Mouse (Mus musculus) neural tube, embryonic 11.5 days (tissue): ENCODE measurements around the gene Spint1. TPM values are rescaled to one million over a fixed set of nuclear protein-coding genes. Genes with fewer than 3 reads are reported as not detected.
A peak's percentile ranks its signal among the peaks of the same experiment; 100 is the strongest.

Experiments
- ATAC-seq: fragments of 200-750 bp; cut with Nextera tagmentation; 2 replicates; pipeline ENCODE4 v1.8.0; 2017; ENCODE audit warnings: moderate number of reproducible peaks, mild to moderate bottlenecking, moderate TSS enrichment, moderate library complexity; ENCODE audit not compliant: insufficient read depth, low FRiP score, low TSS enrichment
- DNase-seq: peaks from one replicate; pipeline ENCODE4 v3.0.0-alpha.2; 2015; ENCODE audit warnings: low spot score
- H3K27ac ChIP-seq: fragments of 300-500 bp; sonication (generic); 2 replicates; pipeline ENCODE4 v1.5.1; 2014; ENCODE audit warnings: low read depth, mild to moderate bottlenecking, low read length
- H3K27me3 ChIP-seq: fragments of 300-500 bp; sonication (generic); 2 replicates; pipeline ENCODE4 v1.6.1; 2014; ENCODE audit warnings: mild to moderate bottlenecking, low read length, mixed read lengths; ENCODE audit not compliant: control insufficient read depth, insufficient read depth
- H3K36me3 ChIP-seq: fragments of 300-500 bp; sonication (generic); 2 replicates; pipeline ENCODE4 v1.6.1; 2014; ENCODE audit warnings: mild to moderate bottlenecking, low read length, moderate library complexity, mixed read lengths; ENCODE audit not compliant: control insufficient read depth, insufficient read depth
- H3K4me1 ChIP-seq: fragments of 300-500 bp; sonication (generic); 2 replicates; pipeline ENCODE4 v1.6.1; 2014; ENCODE audit warnings: low read length, mixed read lengths; ENCODE audit not compliant: control insufficient read depth, insufficient read depth
- H3K4me2 ChIP-seq: fragments of 300-500 bp; sonication (generic); 2 replicates; pipeline ENCODE4 v1.6.1; 2014; ENCODE audit warnings: low read depth, mild to moderate bottlenecking, moderate library complexity
- H3K4me3 ChIP-seq: fragments of 300-500 bp; sonication (generic); 2 replicates; pipeline ENCODE4 v1.5.1; 2014; ENCODE audit warnings: low read depth, low read length
- H3K9ac ChIP-seq: fragments of 300-500 bp; sonication (generic); 2 replicates; pipeline ENCODE4 v1.6.1; 2014; ENCODE audit warnings: mild to moderate bottlenecking, low read length
- H3K9me3 ChIP-seq: fragments of 300-500 bp; sonication (generic); 2 replicates; pipeline ENCODE4 v1.6.1; 2016; ENCODE audit warnings: low read length; ENCODE audit not compliant: control insufficient read depth
- WGBS: fragments of 180-500 bp; shearing (Covaris S2); extraction: QIAGEN DNeasy Blood & Tissue Kit; methylation state at CpG from one replicate; pipeline ENCODE4 v1.1.7; 2014; 5-methylcytosine and 5-hydroxymethylcytosine counted together
- polyA plus RNA-seq: library from polyadenylated mRNA; unstranded; fragments of >200 nt; fragmentation: Nextera tagmentation; extraction: Ambion mirVana; gene quantifications from 2 replicates; pipeline ENCODE4 v1.2.1, GENCODE M21; 2014

The Spint1 gene
- polyA plus RNA-seq, 1 experiment from 2014 or later, result 2.7 TPM

- peak; percentile 17 for DNase-seq
- ATAC-seq, result no peak
- H3K27me3 ChIP-seq, result no peaks in the 10 kb centered on the region
- no peaks in the 10 kb centered on the region for H3K9me3 ChIP-seq
- H3K27ac ChIP-seq, result no peak overlapping the region
- H3K4me1 ChIP-seq, result peaks cover 3% of the 10 kb centered on the region; the same call in 1 of the 2 replicates
- no peaks in the 10 kb centered on the region for H3K36me3 ChIP-seq
- no peak overlapping the region for H3K4me3 ChIP-seq
- H3K9ac ChIP-seq, result no peak overlapping the region
- no peak overlapping the region for H3K4me2 ChIP-seq
- 66% methylated on average over 5 of the region's 5 CpGs for WGBS
Measured at GRCm38 (mm10) chr2:119202914-119203453, 34.2 kb upstream of the Spint1 start.

GRCm38 (mm10) chr2:119203871-119204460 is 33.2 kb upstream of the Spint1 start:
- peaks cover 3% of the 10 kb centered on the region; the same call in 1 of the 2 replicates for H3K4me1 ChIP-seq
- no peak overlapping the region for H3K9ac ChIP-seq
- H3K4me2 ChIP-seq, result no peak overlapping the region
- no peak overlapping the region for H3K27ac ChIP-seq
- H3K36me3 ChIP-seq, result no peaks in the 10 kb centered on the region
- ATAC-seq (no peak), DNase-seq (no peak)
- no peak overlapping the region for H3K4me3 ChIP-seq
- WGBS, result 67% methylated on average over 4 of the region's 4 CpGs
- H3K9me3 ChIP-seq, result no peaks in the 10 kb centered on the region
- no peaks in the 10 kb centered on the region for H3K27me3 ChIP-seq

- Histone ChIP-seq H3K4me1 (peaks cover 3% of the 10 kb centered on the region; the same call in 1 of the 2 replicates), H3K27me3 (no peaks in the 10 kb centered on the region), H3K4me2 (peak overlapping the region; percentile 56), H3K9me3 (no peaks in the 10 kb centered on the region), H3K4me3 (peak overlapping the region; percentile 66), H3K9ac (peak overlapping the region; percentile 65), H3K27ac (peak overlapping the region; percentile 49; the same call in 1 of the 2 replicates), H3K36me3 (peaks cover 11% of the 10 kb centered on the region)
- ATAC-seq (no peak), DNase-seq (no peak)
- 28% methylated on average over 6 of the region's 6 CpGs for WGBS
Measured at GRCm38 (mm10) chr2:119207961-119208343, 29.2 kb upstream of the Spint1 start.

- Histone ChIP-seq H3K27me3 (no peaks in the 10 kb centered on the region), H3K4me1 (peaks cover 3% of the 10 kb centered on the region; the same call in 1 of the 2 replicates), H3K9ac (peak within 1 kb of the TSS; percentile 65), H3K36me3 (peaks cover 11% of the 10 kb centered on the region), H3K4me2 (peak within 1 kb of the TSS; percentile 56), H3K9me3 (no peaks in the 10 kb centered on the region), H3K4me3 (peak within 1 kb of the TSS; percentile 66), H3K27ac (peak within 1 kb of the TSS; percentile 49)
- DNase-seq (peak; percentile 96), ATAC-seq (peak; percentile 95)
- under 1% methylated on average over 51 of the region's 51 CpGs for WGBS
Measured at GRCm38 (mm10) chr2:119208344-119209175, 28.6 kb upstream of the Spint1 start, which contains the start of the genes Zfyve19 and Dnajc17. Gene Zfyve19 (plus strand): TSS chr2:119208617. Gene Dnajc17 (minus strand): TSS chr2:119208795.

- Histone ChIP-seq H3K27me3 (no peaks in the 10 kb centered on the region), H3K27ac (no peak overlapping the region), H3K9ac (peak overlapping the region; percentile 65), H3K4me2 (peak overlapping the region; percentile 56), H3K9me3 (no peaks in the 10 kb centered on the region), H3K4me1 (peaks cover 3% of the 10 kb centered on the region; the same call in 1 of the 2 replicates), H3K36me3 (peaks cover 11% of the 10 kb centered on the region), H3K4me3 (peak overlapping the region; percentile 66)
- peak; percentile 17 for ATAC-seq
- no peak for DNase-seq
- WGBS, result 2% methylated on average over 13 of the region's 13 CpGs
Measured at GRCm38 (mm10) chr2:119209176-119209507, 28.0 kb upstream of the Spint1 start.

- H3K27ac ChIP-seq, result no peak within 1 kb of the TSS
- no peak for ATAC-seq
- 73% methylated on average over 6 of the region's 6 CpGs for WGBS
Measured at GRCm38 (mm10) chr2:119229775-119230704, 7.1 kb upstream of the Spint1 start, which contains the start of gene Ppp1r14d. Gene Ppp1r14d (minus strand): TSS chr2:119229906.

GRCm38 (mm10) chr2:119236682-119237209 is 416 bp upstream of the Spint1 start:
- Histone ChIP-seq H3K4me2 (peak overlapping the region; percentile 61), H3K27me3 (peaks cover 40% of the 10 kb centered on the region), H3K36me3 (no peaks in the 10 kb centered on the region), H3K4me1 (peaks cover 10% of the 10 kb centered on the region; the same call in 1 of the 2 replicates), H3K9ac (no peak overlapping the region), H3K4me3 (peak overlapping the region; percentile 35), H3K9me3 (no peaks in the 10 kb centered on the region), H3K27ac (no peak overlapping the region)
- ATAC-seq (no peak), DNase-seq (peak; percentile 15)
- 5% methylated on average over 25 of the region's 25 CpGs for WGBS

More at GRCm38 (mm10) chr2:119229775-119230704, 7.1 kb upstream of the Spint1 start, which contains the start of gene Ppp1r14d:
- H3K4me1 ChIP-seq, result no peaks in the 10 kb centered on the region
- no peak within 1 kb of the TSS for H3K4me2 ChIP-seq
- H3K9ac ChIP-seq, result no peak within 1 kb of the TSS
- H3K9me3 ChIP-seq, result no peaks in the 10 kb centered on the region
- no peak within 1 kb of the TSS for H3K4me3 ChIP-seq
- no peaks in the 10 kb centered on the region for H3K36me3 ChIP-seq
- H3K27me3 ChIP-seq, result no peaks in the 10 kb centered on the region; the same call in 1 of the 2 replicates
- DNase-seq, result no peak

- no peaks in the 10 kb centered on the region for H3K36me3 ChIP-seq
- no peak overlapping the region for H3K27ac ChIP-seq
- peaks cover 10% of the 10 kb centered on the region; the same call in 1 of the 2 replicates for H3K4me1 ChIP-seq
- H3K4me2 ChIP-seq, result peak overlapping the region; percentile 61
- peaks cover 40% of the 10 kb centered on the region for H3K27me3 ChIP-seq
- H3K9me3 ChIP-seq, result no peaks in the 10 kb centered on the region
- peak overlapping the region; percentile 35 for H3K4me3 ChIP-seq
- 1% methylated on average over 31 of the region's 31 CpGs for WGBS
- ATAC-seq (no peak), DNase-seq (no peak)
- no peak overlapping the region for H3K9ac ChIP-seq
Measured at GRCm38 (mm10) chr2:119237871-119238220, 684 bp downstream of the Spint1 start.
